Mouse (Mus musculus) cerebellum, adult 2 months (tissue): ENCODE results near the gene Tmem190. TPM values are rescaled to one million over a fixed set of nuclear protein-coding genes. Genes with fewer than 3 reads are reported as not detected.

ENCODE experiments used
- DNase-seq, 2 experiments: peaks; one replicate each; pipeline ENCODE4 v3.0.0; 2021
- H3K27ac ChIP-seq: fragments of 200-500 bp; 2 replicates; pipeline ENCODE4 v1.5.1; 2012; ENCODE audit warnings: low read length, control low read depth, inconsistent platforms; ENCODE audit not compliant: insufficient read depth
- H3K27me3 ChIP-seq: fragments of 200-500 bp; 2 replicates; pipeline ENCODE4 v1.6.1; 2012; ENCODE audit warnings: inconsistent platforms, mild to moderate bottlenecking, low read length, moderate library complexity; ENCODE audit not compliant: control insufficient read depth, insufficient read depth
- H3K4me1 ChIP-seq: fragments of 200-500 bp; 2 replicates; pipeline ENCODE4 v1.6.1; 2011; ENCODE audit warnings: low read length; ENCODE audit not compliant: control insufficient read depth, insufficient read depth
- H3K4me3 ChIP-seq: fragments of 200-500 bp; replicated peaks from 2 replicates; pipeline ENCODE3; 2011; ENCODE audit warnings: mild to moderate bottlenecking, low read depth, low read length, control low read depth; ENCODE audit not compliant: insufficient read depth
- CTCF ChIP-seq: fragments of 200-500 bp; IDR thresholded peaks from 2 replicates; pipeline ENCODE4 v1.5.1; 2011; ENCODE audit warnings: low read depth, mild to moderate bottlenecking, control low read depth, low read length, moderate library complexity, borderline replicate concordance; ENCODE audit not compliant: insufficient read depth
- POLR2A ChIP-seq: fragments of 200-500 bp; IDR thresholded peaks from 2 replicates; pipeline ENCODE4 v1.6.1; 2011; ENCODE audit warnings: low read length, control low read depth, borderline replicate concordance; ENCODE audit not compliant: insufficient read depth
- WGBS: fragments of 180-500 bp; shearing (Covaris S2); methylation state at CpG from one replicate; pipeline ENCODE4 v1.1.7; 2018; 5-methylcytosine and 5-hydroxymethylcytosine counted together
- polyA plus RNA-seq: library from polyadenylated mRNA; depleted of rRNA; stranded (reverse); fragments of >200 nt; gene quantifications from 2 replicates; pipeline ENCODE4 v1.2.3, GENCODE M21; 2012; rRNA removed

Tmem190 gene
- not detected in 2 replicates for polyA plus RNA-seq

GRCm38 (mm10) chr7:4782759-4783158 is at the start of gene Tmem190, which contains the start of gene Il11:
Tmem190 (plus strand) TSS chr7:4782937.
Il11 (minus strand) TSS chr7:4782859.
- no peaks in the 10 kb centered on the region for H3K27me3 ChIP-seq
- no peak for DNase-seq
- 72% methylated on average over 2 of the region's 2 CpGs for WGBS
- TF ChIP-seq POLR2A = no peak
- TF ChIP-seq CTCF = no peak
- H3K27ac ChIP-seq = peak within 1 kb of the TSS; percentile 87
- H3K4me3 ChIP-seq = peak within 1 kb of the TSS; percentile 1
- H3K4me1 ChIP-seq = peaks cover 28% of the 10 kb centered on the region

GRCm38 (mm10) chr7:4732968-4733392 is 49.8 kb upstream of the Tmem190 start:
- no peak overlapping the region for H3K27ac ChIP-seq
- no peak overlapping the region for H3K4me3 ChIP-seq
- DNase-seq = no peak
- H3K4me1 ChIP-seq = no peaks in the 10 kb centered on the region
- H3K27me3 ChIP-seq = no peaks in the 10 kb centered on the region
- 59% methylated on average over 6 of the region's 6 CpGs for WGBS
- TF ChIP-seq POLR2A (no peak), CTCF (no peak)

- no peaks in the 10 kb centered on the region for H3K27me3 ChIP-seq
- peak overlapping the region; percentile 51 for H3K4me3 ChIP-seq
- no peak for DNase-seq
- WGBS = 36% methylated on average over 10 of the region's 10 CpGs
- no peak overlapping the region for H3K27ac ChIP-seq
- TF ChIP-seq POLR2A = no peak
- no peak for TF ChIP-seq CTCF
- H3K4me1 ChIP-seq = peaks cover 13% of the 10 kb centered on the region; the same call in 1 of the 2 replicates
These were observed 43.6 kb upstream of the Tmem190 start for GRCm38 (mm10) chr7:4739041-4739543.

GRCm38 (mm10) chr7:4739544-4740275 is 43.0 kb upstream of the Tmem190 start, which contains the start of gene Kmt5c:
Kmt5c (plus strand) TSS chr7:4740115.
- peak within 1 kb of the TSS; percentile 99 for H3K4me3 ChIP-seq
- peak; percentile 97 to 100 for DNase-seq
- peak; percentile 96 for TF ChIP-seq POLR2A
- no peak for TF ChIP-seq CTCF

GRCm38 (mm10) chr7:4740309-4740727 is 42.4 kb upstream of the Tmem190 start:
- peak overlapping the region; percentile 99 for H3K4me3 ChIP-seq
- TF ChIP-seq POLR2A = no peak
- TF ChIP-seq CTCF = no peak
- H3K4me1 ChIP-seq = peaks cover 13% of the 10 kb centered on the region; the same call in 1 of the 2 replicates
- WGBS = under 1% methylated on average over 14 of the region's 14 CpGs
- no peak for DNase-seq
- peak overlapping the region; percentile 97 for H3K27ac ChIP-seq
- H3K27me3 ChIP-seq = no peaks in the 10 kb centered on the region

More at GRCm38 (mm10) chr7:4739544-4740275, 43.0 kb upstream of the Tmem190 start, which contains the start of gene Kmt5c:
- Histone ChIP-seq H3K27ac (peak within 1 kb of the TSS; percentile 97), H3K4me1 (peaks cover 13% of the 10 kb centered on the region; the same call in 1 of the 2 replicates), H3K27me3 (no peaks in the 10 kb centered on the region)
- WGBS = under 1% methylated on average over 41 of the region's 44 CpGs

- DNase-seq = peak; percentile 78 to 82
- H3K27ac ChIP-seq = peak overlapping the region; percentile 97
- 5% methylated on average over 4 of the region's 4 CpGs for WGBS
- TF ChIP-seq POLR2A (peak; percentile 66; the same call in 1 of the 2 replicates), CTCF (no peak)
- H3K4me3 ChIP-seq = peak overlapping the region; percentile 99
- peaks cover 13% of the 10 kb centered on the region; the same call in 1 of the 2 replicates for H3K4me1 ChIP-seq
- no peaks in the 10 kb centered on the region for H3K27me3 ChIP-seq
These were observed 41.6 kb upstream of the Tmem190 start for GRCm38 (mm10) chr7:4741151-4741550.

- 60% methylated on average over 21 of the region's 21 CpGs for WGBS
- DNase-seq = peak; percentile 21 to 32
- peak overlapping the region; percentile 97 for H3K27ac ChIP-seq
- H3K27me3 ChIP-seq = no peaks in the 10 kb centered on the region
- H3K4me1 ChIP-seq = peaks cover 13% of the 10 kb centered on the region; the same call in 1 of the 2 replicates
- peak overlapping the region; percentile 99 for H3K4me3 ChIP-seq
- TF ChIP-seq CTCF = no peak
- TF ChIP-seq POLR2A = no peak
These were observed 40.9 kb upstream of the Tmem190 start for GRCm38 (mm10) chr7:4741672-4742481.
